Mouse (Mus musculus) kidney, adult 2 months (tissue): ENCODE measurements around the gene Sema4b.

Source experiments
- CTCF ChIP-seq: fragments of 200-500 bp; conservative IDR thresholded peaks from 2 replicates; pipeline ENCODE4 v1.5.1; 2011; ENCODE audit warnings: low read depth, mild to moderate bottlenecking, control low read depth, low read length, moderate library complexity, mixed read lengths; ENCODE audit not compliant: insufficient read depth, insufficient read length
- POLR2A ChIP-seq: fragments of 200-500 bp; IDR thresholded peaks from one replicate; pipeline ENCODE4 v1.6.1; 2011; ENCODE audit warnings: low read depth, low read length, control low read depth

DNA sequence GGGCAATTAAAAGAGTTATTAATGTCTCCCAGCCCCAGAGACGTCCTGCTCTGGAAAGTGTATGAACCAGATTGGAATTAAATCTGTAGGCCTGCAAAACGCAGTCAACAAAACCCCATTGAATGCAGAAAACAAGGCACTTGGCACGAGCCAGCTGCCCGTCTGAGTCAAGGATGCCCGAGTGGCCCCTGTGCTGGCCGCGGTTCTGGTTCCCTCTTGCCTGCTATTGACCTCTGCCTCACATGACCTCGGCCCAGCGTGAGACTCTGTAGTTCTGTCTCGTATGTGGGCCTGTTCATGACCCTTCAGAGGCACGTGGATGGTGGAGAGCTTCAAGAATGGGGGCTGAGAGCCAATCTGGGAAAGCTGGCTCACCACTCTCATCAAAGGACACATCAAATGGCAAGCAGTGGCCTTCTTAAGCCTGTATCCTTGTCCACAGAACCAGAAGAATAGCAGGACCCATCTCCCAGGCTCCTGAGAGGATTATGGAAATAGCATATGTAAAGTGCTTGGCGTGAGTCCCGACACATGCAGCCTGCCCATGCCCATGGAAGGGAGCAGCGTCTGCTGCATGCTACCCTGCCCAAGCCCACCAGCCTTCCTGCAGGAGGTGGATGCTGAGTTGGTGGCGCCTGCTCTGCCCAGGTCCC lies 15.4 kb downstream of the Sema4b start:
- no peak for TF ChIP-seq CTCF
- no peak for TF ChIP-seq POLR2A
